Mouse (Mus musculus) hindbrain, embryonic 12.5 days (tissue): Measurements from ENCODE around the gene Tmem185b. TPM values are rescaled to one million over a fixed set of nuclear protein-coding genes. Genes with fewer than 3 reads are reported as not detected.
A peak's percentile ranks its signal among the peaks of the same experiment; 100 is the strongest.

Source experiments
- ATAC-seq: fragments of 200-750 bp; cut with Nextera tagmentation; 2 replicates; pipeline ENCODE4 v1.8.0; 2017; ENCODE audit warnings: moderate TSS enrichment; ENCODE audit not compliant: low FRiP score
- H3K27ac ChIP-seq: fragments of 300-500 bp; sonication (generic); 2 replicates; pipeline ENCODE4 v1.5.1; 2016; ENCODE audit warnings: mild to moderate bottlenecking
- H3K27me3 ChIP-seq: fragments of 300-500 bp; sonication (generic); 2 replicates; pipeline ENCODE4 v1.6.1; 2016; ENCODE audit warnings: mild to moderate bottlenecking
- H3K36me3 ChIP-seq: fragments of 300-500 bp; sonication (generic); 2 replicates; pipeline ENCODE4 v1.6.1; 2016; ENCODE audit warnings: mild to moderate bottlenecking
- H3K4me1 ChIP-seq: fragments of 300-500 bp; sonication (generic); 2 replicates; pipeline ENCODE4 v1.6.1; 2016
- H3K4me2 ChIP-seq: fragments of 300-500 bp; sonication (generic); replicated peaks from 2 replicates; pipeline ENCODE4 v1.6.1; 2016; ENCODE audit warnings: mild to moderate bottlenecking
- H3K4me3 ChIP-seq: fragments of 300-500 bp; sonication (generic); 2 replicates; pipeline ENCODE4 v1.5.1; 2016; ENCODE audit warnings: mild to moderate bottlenecking
- H3K9ac ChIP-seq: fragments of 300-500 bp; sonication (generic); 2 replicates; pipeline ENCODE4 v1.6.1; 2016; ENCODE audit warnings: mild to moderate bottlenecking, moderate library complexity
- H3K9me3 ChIP-seq: fragments of 300-500 bp; sonication (generic); replicated peaks from 2 replicates; pipeline ENCODE4 v1.6.1; 2016; ENCODE audit warnings: mild to moderate bottlenecking
- WGBS: fragments of 180-500 bp; shearing (Covaris S2); methylation state at CpG from one replicate; pipeline ENCODE4 v1.1.7; 2016; 5-methylcytosine and 5-hydroxymethylcytosine counted together
- polyA plus RNA-seq: library from polyadenylated mRNA; unstranded; fragments of >200 nt; fragmentation: Nextera tagmentation; extraction: Ambion mirVana; gene quantifications from 2 replicates; pipeline ENCODE4 v1.2.1, GENCODE M21; 2016

The Tmem185b gene
- polyA plus RNA-seq: 19.9 and 21.9 TPM in 2 replicates

DNA sequence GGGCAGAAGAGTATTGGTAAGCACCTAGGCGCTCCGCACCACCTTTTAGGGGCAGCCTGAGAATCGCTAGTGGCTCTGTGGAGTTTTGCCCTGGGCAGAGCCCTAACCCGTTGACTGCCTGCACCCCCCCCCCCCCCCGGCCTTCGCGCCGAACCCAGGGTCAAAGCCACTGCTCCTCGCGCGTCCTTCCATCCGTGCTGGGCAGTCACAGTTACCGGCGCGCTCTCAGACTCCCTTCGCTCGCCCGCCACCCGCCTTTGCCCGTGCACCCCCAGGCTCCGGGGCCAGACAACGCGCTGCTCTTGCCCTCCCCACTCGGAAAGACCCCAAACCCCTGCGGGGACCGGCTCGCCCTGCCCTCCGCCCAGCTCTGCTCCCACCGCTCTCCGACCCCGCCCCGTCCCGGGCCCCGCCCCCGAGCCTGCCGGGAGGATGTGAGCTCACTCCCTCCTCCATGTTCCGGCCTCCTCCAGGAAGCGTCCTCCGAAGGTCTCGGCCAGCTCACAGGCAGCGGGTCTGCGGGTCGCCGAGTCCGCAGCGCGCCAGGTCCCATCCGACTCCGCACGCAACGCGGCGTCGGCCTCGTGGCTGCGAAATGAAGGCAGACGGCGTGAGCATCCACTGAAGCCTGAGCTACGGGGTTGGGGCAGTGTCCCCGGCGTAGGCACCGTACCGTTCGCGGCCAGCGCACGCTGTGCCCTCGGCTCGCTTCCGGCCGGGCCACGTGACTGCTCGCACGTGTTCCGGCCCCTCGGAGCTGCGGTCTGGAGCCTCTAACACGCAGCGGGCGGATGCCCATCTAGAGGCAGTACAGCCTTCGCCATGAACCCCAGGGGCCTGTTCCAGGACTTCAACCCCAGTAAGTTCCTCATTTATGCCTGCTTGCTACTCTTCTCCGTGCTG, at the start of gene Tmem185b:
Gene Tmem185b (plus strand): TSS at position 472 of the 903 bp plus-strand sequence.
- H3K9ac ChIP-seq: peak within 1 kb of the TSS; percentile 74
- ATAC-seq: peak; percentile 98
- 2% methylated on average over 78 of the region's 82 CpGs for WGBS
- peaks cover 25% of the 10 kb centered on the region for H3K36me3 ChIP-seq
- H3K4me1 ChIP-seq: peaks cover 26% of the 10 kb centered on the region
- H3K4me2 ChIP-seq: peak within 1 kb of the TSS; percentile 87
- H3K27ac ChIP-seq: peak within 1 kb of the TSS; percentile 83
- H3K27me3 ChIP-seq: no peaks in the 10 kb centered on the region
- peaks cover 8% of the 10 kb centered on the region; the same call in 1 of the 2 replicates for H3K9me3 ChIP-seq
- H3K4me3 ChIP-seq: peak within 1 kb of the TSS; percentile 59

DNA sequence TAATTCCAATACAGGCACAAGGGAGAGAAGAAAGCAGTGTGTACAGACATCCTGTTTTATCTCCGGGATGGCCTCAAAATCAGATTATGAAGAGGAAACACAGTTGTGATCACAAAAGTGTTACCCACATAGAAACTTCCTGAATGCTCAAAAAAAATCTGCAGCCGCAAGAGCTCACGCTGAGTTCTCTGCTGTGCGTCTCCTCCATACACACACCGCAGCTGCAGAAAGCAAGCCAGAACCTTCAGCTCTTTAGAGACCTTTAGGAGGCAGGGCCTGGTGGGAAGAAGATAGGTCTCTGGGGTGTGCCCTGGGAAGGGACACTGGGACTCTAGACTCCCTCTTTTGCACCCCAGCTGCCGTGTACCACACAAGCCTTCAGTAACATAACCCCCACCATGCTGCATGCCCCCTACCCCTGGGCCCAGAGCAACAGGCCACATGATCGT, 49.0 kb upstream of the Tmem185b start:
- peaks cover 2% of the 10 kb centered on the region for H3K4me1 ChIP-seq
- H3K27ac ChIP-seq: no peak overlapping the region
- no peak overlapping the region for H3K4me3 ChIP-seq
- no peak for ATAC-seq
- H3K9me3 ChIP-seq: no peaks in the 10 kb centered on the region
- 86% methylated on average over 7 of the region's 7 CpGs for whole genome bisulfite sequencing
- H3K9ac ChIP-seq: no peak overlapping the region
- H3K4me2 ChIP-seq: no peak overlapping the region
- peaks cover 20% of the 10 kb centered on the region for H3K36me3 ChIP-seq
- H3K27me3 ChIP-seq: no peaks in the 10 kb centered on the region

DNA sequence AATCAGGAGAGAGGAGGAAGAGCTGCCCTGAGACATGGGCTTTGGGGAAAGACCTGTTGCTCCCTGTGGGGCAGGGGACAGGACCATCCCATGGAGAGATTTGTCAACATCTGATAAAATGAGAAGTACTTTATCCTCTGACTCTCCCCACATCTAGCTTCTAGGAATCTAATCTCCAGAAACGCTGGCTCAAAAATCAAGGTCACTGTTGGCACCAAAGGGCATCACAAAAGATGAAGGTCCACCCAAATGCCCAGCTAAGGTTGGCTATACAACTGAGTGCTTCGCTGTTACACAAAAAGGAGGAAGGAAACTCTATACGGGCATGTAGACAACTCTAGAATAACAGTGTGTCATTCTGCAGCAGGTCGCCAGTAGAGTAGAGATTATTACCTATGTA, 46.3 kb upstream of the Tmem185b start:
- no peaks in the 10 kb centered on the region for H3K27me3 ChIP-seq
- no peak overlapping the region for H3K9ac ChIP-seq
- no peaks in the 10 kb centered on the region for H3K9me3 ChIP-seq
- no peaks in the 10 kb centered on the region for H3K4me1 ChIP-seq
- no peak for ATAC-seq
- no peak overlapping the region for H3K4me2 ChIP-seq
- no peak overlapping the region for H3K27ac ChIP-seq
- H3K4me3 ChIP-seq: no peak overlapping the region
- H3K36me3 ChIP-seq: peaks cover 19% of the 10 kb centered on the region
- WGBS: 86% methylated on average over 4 of the region's 4 CpGs

DNA sequence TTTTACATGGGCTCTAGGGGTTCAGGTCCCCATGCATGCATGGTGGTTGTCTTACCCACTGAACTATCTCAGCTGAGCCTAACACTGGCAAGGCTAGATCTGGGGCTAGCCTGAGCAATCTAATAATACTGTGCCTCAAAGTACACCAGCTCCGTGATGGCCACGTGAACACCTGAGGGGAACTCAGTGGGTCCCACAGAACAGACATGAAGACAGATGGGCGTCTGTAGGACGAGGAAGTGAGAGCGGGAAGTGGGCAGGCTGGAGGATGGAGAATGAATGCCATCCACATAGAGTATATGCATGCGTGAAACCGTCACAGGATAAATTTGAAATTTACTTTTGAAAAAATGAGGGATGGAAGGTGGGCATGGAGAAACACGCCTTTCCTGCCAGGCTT, 45.3 kb upstream of the Tmem185b start:
- Histone ChIP-seq H3K9me3 (no peaks in the 10 kb centered on the region), H3K9ac (no peak overlapping the region), H3K4me1 (no peaks in the 10 kb centered on the region), H3K27me3 (no peaks in the 10 kb centered on the region), H3K27ac (no peak overlapping the region), H3K36me3 (peaks cover 14% of the 10 kb centered on the region), H3K4me2 (no peak overlapping the region), H3K4me3 (no peak overlapping the region)
- 96% methylated on average over 8 of the region's 8 CpGs for WGBS
- ATAC-seq: no peak

DNA sequence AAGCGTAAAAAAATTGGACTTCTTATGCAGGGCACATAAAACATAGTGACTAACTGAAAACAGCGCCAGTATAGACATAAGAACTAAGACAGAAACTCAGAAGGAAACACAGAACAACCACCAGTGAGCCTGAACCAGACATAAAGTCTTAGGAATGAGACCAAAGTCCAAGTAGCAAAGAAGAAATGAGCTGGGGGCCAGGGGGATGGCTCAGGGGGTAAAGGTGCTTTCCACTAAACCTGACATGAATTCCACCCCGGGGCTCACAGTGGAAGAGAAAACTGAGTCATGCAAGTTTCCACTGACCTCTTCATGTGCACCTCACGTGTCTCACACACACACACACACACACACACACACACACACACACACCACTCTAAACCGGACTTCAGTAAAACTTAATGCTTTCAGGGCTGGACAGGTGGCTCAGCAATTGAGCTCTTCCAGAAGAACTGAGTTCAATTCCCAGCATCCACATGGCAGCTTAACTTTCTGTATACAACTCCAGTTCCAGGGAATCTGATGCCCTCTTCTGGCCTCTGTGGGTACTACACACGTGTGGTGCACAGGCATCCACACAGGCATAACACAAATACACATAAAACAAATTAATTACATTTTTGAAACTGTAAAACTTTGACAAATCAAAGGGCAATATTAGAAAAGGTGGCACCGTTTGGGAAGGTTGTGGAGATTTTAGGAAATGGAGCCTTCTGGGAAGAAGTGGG, 44.6 kb upstream of the Tmem185b start:
- 95% methylated on average over 6 of the region's 7 CpGs for WGBS
- H3K9me3 ChIP-seq: no peaks in the 10 kb centered on the region
- no peak overlapping the region for H3K9ac ChIP-seq
- no peak overlapping the region for H3K27ac ChIP-seq
- H3K27me3 ChIP-seq: no peaks in the 10 kb centered on the region
- no peak for ATAC-seq
- H3K36me3 ChIP-seq: peaks cover 10% of the 10 kb centered on the region; the same call in 1 of the 2 replicates
- H3K4me2 ChIP-seq: no peak overlapping the region
- H3K4me1 ChIP-seq: no peaks in the 10 kb centered on the region
- no peak overlapping the region for H3K4me3 ChIP-seq

DNA sequence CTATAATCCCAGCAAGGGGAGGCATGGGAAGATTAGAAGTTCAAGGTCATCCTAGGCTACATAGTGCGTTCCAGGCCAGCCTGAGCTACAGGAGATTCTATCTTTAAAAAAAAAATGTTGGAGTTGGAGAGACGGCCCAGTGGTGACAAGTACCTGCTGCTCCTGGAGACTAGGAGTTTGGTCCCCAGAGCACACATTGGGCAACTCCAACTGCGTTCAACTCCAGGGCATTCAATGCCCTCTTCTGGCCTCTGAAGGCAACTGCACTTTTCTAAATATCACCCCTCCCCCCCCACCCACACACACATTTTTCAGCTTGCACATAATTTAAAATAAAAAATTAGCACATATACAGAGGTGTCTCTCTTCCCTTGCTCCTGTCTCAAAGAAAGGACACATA, 43.1 kb upstream of the Tmem185b start:
- H3K36me3 ChIP-seq: peaks cover 10% of the 10 kb centered on the region; the same call in 1 of the 2 replicates
- no peak overlapping the region for H3K4me2 ChIP-seq
- H3K4me3 ChIP-seq: no peak overlapping the region
- H3K27me3 ChIP-seq: no peaks in the 10 kb centered on the region
- H3K9ac ChIP-seq: no peak overlapping the region
- H3K27ac ChIP-seq: no peak overlapping the region
- ATAC-seq: no peak
- peaks cover 9% of the 10 kb centered on the region for H3K4me1 ChIP-seq
- 64% methylated on average over 3 of the region's 3 CpGs for WGBS
- no peaks in the 10 kb centered on the region for H3K9me3 ChIP-seq

DNA sequence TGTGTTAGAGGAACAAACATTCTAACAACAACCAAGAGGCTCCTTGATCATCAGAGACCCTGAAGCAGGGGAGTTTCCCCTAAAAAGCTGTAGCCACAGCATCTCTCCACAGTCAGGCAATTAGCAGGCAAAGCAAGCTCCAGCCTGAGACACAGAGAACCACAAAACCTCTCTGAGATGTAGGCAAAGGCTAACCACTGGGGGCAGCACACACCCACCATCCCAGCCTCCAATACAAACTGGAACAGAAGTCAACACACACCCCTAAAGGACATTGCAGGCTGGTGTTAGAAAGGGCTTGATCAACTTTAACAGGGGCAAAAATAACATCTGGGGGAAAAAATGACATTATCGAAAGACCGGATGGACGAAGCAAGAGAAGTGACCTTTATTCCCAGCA, 41.5 kb upstream of the Tmem185b start:
- Histone ChIP-seq H3K4me1 (peaks cover 12% of the 10 kb centered on the region), H3K36me3 (peaks cover 10% of the 10 kb centered on the region; the same call in 1 of the 2 replicates), H3K27ac (no peak overlapping the region), H3K27me3 (no peaks in the 10 kb centered on the region), H3K9ac (no peak overlapping the region), H3K4me3 (no peak overlapping the region), H3K4me2 (no peak overlapping the region), H3K9me3 (no peaks in the 10 kb centered on the region)
- WGBS: 54% methylated on average over 3 of the region's 3 CpGs
- no peak for ATAC-seq

DNA sequence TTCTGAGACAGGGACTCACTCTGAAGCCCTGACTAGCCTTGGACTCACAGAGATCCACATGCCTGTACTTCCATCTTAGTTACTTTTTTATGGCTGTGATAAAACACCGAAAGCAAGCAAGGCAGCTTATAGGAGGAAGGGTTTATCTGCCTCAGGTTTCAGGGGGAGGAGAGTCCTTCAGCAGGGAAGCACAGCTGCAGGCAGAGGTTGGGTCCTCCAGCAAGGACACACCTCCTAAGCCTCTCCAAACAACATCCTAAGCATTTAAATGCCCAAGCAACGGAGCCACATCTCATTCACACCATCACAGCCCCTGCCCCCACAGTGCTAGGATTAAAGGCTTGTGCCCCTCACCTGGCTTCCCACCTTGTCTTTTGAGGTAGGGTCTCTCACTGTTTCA, 40.1 kb upstream of the Tmem185b start:
- WGBS: 25% methylated on average over 2 of the region's 2 CpGs
- H3K9me3 ChIP-seq: no peaks in the 10 kb centered on the region
- peaks cover 10% of the 10 kb centered on the region; the same call in 1 of the 2 replicates for H3K36me3 ChIP-seq
- H3K9ac ChIP-seq: no peak overlapping the region
- H3K4me1 ChIP-seq: peaks cover 12% of the 10 kb centered on the region
- ATAC-seq: no peak
- H3K4me3 ChIP-seq: no peak overlapping the region
- no peak overlapping the region for H3K27ac ChIP-seq
- no peaks in the 10 kb centered on the region for H3K27me3 ChIP-seq
- H3K4me2 ChIP-seq: no peak overlapping the region

DNA sequence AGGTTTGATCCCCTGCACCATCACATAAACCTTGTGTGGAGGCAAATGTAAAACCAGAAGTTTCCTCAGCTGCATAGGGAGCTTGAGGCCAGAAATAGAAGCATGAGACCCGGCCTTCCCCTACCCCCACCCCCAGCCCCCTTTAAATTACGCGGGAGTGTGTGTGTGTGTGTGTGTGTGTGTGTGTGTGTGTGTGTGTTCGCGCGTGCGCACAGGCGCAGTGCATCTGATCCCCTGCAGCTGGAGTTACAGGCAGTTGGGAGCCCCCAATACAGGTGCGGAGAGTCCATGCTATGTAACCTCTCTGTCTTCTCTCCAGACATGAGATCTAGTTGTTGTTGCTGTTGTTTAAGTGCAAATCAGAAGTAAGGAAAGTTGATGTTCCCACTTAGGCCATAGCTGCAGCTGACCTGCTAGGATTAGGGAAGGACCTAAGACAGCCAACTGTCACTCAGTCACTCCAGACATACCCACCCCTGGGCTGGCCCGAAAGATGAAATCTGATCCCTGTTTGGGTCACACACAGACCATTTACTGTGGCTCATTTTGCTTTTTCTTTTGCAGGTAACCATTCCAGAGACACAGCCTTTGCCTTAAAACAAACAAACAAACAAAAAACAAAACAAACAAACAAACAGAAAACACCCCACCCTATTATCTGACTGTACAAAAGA, 37.9 kb upstream of the Tmem185b start:
- H3K9me3 ChIP-seq: no peaks in the 10 kb centered on the region
- no peak overlapping the region for H3K4me3 ChIP-seq
- no peaks in the 10 kb centered on the region for H3K27me3 ChIP-seq
- H3K4me1 ChIP-seq: peaks cover 19% of the 10 kb centered on the region
- H3K4me2 ChIP-seq: no peak overlapping the region
- no peaks in the 10 kb centered on the region for H3K36me3 ChIP-seq
- H3K9ac ChIP-seq: no peak overlapping the region
- WGBS: 65% methylated on average over 10 of the region's 10 CpGs
- no peak for ATAC-seq
- no peak overlapping the region for H3K27ac ChIP-seq

DNA sequence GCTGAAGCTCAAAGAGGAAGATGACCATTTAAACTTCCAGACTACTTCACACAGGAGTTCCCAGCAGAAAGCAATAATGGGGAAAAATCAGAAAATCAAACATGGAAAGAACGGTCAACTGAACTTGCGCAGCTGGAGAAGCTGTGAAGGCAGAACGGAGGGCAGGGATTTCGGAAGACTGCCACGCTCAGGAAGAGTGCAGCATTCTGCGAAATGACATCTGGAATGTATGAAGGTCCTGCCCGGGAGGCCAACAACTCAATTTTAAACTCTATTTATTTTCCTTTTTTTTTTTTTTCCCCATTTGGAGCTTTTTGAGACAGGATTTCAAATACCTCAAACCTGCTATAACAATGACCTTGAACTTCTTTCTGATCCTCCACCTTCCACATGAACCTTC, 35.2 kb upstream of the Tmem185b start:
- Histone ChIP-seq H3K27ac (no peak overlapping the region), H3K9ac (no peak overlapping the region), H3K4me1 (peaks cover 19% of the 10 kb centered on the region), H3K9me3 (no peaks in the 10 kb centered on the region), H3K4me3 (no peak overlapping the region), H3K36me3 (no peaks in the 10 kb centered on the region), H3K27me3 (no peaks in the 10 kb centered on the region), H3K4me2 (no peak overlapping the region)
- ATAC-seq: no peak
- WGBS: 83% methylated on average over 7 of the region's 7 CpGs

DNA sequence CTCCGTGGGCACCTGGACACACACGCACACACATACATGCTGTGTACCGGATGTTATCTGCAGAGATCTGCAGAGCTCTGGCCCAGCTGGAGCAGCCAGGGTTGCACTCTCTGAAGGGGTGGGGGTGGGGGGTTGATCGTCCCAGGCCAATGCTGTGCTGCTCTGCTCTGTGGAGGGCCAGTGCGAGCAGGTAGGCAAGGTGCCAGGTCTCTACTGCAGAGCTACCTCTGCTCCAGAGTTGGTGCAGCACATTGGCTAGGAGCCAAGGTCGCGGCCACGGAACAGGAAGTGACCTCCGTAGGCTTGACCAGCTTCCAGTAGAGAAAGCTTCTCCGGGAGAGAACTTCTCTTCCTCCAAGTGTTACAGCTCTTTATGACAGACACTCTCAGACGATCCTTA, 33.9 kb upstream of the Tmem185b start:
- no peaks in the 10 kb centered on the region for H3K27me3 ChIP-seq
- H3K4me2 ChIP-seq: no peak overlapping the region
- no peaks in the 10 kb centered on the region for H3K9me3 ChIP-seq
- ATAC-seq: no peak
- no peak overlapping the region for H3K27ac ChIP-seq
- H3K9ac ChIP-seq: no peak overlapping the region
- H3K4me3 ChIP-seq: no peak overlapping the region
- peaks cover 14% of the 10 kb centered on the region for H3K4me1 ChIP-seq
- no peaks in the 10 kb centered on the region for H3K36me3 ChIP-seq
- WGBS: 59% methylated on average over 11 of the region's 11 CpGs

DNA sequence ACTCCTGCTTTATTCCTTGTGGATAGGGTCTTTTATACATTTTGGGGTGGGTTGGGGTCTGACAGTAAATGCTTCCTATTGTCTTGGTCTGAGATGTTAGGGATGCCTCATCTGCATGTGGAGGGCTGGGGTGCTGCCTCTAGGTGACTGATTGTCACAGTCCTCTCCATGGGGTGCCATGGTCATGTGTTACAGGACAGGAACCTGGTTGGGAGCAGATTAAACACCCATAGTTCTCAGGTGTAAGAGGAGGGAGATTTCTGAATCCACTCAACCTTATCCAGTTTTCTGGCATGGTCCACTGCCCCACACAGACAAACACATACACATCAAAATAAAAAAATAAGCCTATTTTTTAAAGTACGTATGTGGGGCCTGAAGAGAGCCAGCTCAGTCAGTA, 33.5 kb upstream of the Tmem185b start:
- H3K9me3 ChIP-seq: no peaks in the 10 kb centered on the region
- no peak overlapping the region for H3K9ac ChIP-seq
- no peak overlapping the region for H3K4me3 ChIP-seq
- no peaks in the 10 kb centered on the region for H3K36me3 ChIP-seq
- H3K27ac ChIP-seq: no peak overlapping the region
- no peak for ATAC-seq
- no peaks in the 10 kb centered on the region for H3K27me3 ChIP-seq
- 75% methylated on average over 1 of the region's 1 CpGs for WGBS
- H3K4me1 ChIP-seq: peaks cover 12% of the 10 kb centered on the region
- H3K4me2 ChIP-seq: no peak overlapping the region
